Mouse (Mus musculus) lung, adult 18-20 months (tissue): Measurements from ENCODE around the gene Acot3.
"Not testable (repeated sequence)": the region's sequence is repeated elsewhere in the genome, so short reads cannot be mapped to it uniquely, and the experiment has no call there.

Source experiments
- DNase-seq, 2 experiments: peaks; one replicate each; pipeline ENCODE4 v3.0.0; 2022; ENCODE audit warnings: mixed read lengths in 2 of 2

Gene Acot3

GRCm38 (mm10) chr12:84051937-84052474 is at the start of gene Acot3:
Gene Acot3 (plus strand): TSS chr12:84052144.
- no peak for DNase-seq

GRCm38 (mm10) chr12:84003866-84004265 is 48.1 kb upstream of the Acot3 start:
- no peak for DNase-seq

- peak; percentile 63 to 68 for DNase-seq
Observed at GRCm38 (mm10) chr12:84008251-84008650, 43.7 kb upstream of the Acot3 start.

- DNase-seq: no peak
Observed at GRCm38 (mm10) chr12:84008729-84009128, 43.2 kb upstream of the Acot3 start.

DNA sequence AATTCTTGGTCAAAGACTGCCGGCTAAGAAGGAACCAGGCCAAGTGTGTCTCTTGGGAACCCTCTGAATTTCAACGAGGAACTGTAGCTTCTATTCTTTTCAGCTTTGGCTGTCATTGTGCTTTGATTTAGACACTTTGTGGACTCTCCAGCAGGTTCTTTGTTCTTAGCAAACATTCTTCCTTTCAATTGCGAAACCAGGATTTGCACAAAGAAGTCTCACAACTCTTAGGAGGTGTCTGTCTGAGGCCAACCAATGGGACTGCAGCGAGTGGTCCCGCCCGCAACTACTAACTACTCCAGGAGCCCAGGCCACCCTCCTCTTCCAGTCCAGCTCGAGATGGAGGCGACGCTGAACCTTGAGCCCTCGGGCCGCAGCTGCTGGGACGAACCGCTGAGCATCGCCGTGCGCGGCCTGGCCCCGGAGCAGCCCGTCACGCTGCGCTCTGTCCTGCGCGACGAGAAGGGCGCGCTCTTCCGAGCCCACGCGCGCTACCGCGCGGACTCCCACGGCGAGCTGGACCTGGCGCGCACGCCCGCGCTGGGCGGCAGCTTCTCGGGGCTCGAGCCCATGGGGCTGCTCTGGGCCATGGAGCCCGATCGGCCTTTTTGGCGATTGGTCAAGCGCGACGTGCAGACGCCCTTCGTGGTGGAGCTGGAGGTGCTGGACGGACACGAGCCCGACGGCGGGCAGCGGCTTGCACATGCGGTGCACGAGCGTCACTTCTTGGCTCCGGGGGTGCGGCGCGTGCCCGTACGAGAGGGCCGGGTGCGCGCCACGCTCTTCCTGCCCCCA is 42.6 kb upstream of the Acot3 start, which contains the start of gene Acot1:
Acot1 (plus strand) TSS at position 320 of the 795 bp plus-strand sequence.
- peak; percentile 86 to 90 for DNase-seq

GRCm38 (mm10) chr12:84010201-84010600 is 41.7 kb upstream of the Acot3 start:
- no peak for DNase-seq

DNA sequence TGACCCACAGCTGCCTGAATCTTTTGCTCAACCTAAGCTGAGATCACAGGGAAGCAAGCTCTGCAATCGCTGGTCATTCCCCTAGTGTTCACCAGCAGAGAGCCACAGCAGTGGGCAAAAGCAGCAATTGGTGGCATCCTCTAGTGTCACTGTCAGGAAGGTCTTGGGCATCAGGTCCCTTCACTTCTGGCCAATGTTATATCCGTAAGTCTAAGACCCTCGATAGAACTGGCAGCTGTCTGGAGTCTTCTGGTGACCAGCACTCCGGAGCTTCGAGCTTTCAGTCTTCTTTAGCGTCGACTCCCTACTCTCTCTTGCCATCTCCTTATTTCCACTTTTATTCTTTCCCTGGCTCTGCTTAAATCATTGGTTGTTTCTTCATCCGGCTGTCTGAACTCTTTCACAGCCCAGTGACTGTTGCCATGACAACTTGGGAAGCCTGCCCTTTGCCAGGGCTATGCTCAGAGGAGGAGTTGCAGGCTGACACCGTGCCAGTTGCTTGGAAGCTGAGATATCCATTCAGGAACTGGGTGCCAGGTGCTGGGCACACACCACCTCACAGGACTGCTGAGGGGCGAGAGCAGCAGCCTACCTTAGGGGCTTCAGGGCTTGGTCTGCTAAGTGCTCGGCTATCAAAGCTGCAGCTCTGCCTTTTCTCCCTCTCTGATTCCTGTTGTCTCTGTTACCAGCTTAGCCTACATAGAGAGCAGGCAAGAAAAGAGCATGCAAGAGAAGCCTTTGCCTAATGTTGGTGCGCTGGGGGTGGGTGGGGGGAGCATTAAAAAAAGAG is 40.5 kb upstream of the Acot3 start:
- DNase-seq: peak; percentile 83 to 88

DNA sequence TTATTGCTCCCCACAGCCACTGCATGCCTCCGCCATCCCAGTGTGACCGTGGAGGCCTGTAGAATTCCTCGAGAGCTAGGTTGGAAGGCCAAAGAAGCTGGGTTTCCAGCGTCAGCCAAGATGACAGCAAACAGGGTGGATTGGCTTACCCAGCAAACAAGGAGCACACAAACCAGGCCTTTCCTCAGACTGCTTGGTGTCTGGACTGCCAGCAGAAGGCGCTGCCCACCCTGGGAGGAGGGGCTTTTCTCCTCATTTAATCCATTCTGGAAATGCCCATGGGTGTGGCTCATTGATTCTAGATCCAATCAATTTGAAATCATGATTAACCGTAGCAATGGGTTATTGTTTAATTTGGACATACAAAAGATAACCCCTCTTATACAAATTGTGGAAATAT is 38.8 kb upstream of the Acot3 start:
- no peak for DNase-seq

DNA sequence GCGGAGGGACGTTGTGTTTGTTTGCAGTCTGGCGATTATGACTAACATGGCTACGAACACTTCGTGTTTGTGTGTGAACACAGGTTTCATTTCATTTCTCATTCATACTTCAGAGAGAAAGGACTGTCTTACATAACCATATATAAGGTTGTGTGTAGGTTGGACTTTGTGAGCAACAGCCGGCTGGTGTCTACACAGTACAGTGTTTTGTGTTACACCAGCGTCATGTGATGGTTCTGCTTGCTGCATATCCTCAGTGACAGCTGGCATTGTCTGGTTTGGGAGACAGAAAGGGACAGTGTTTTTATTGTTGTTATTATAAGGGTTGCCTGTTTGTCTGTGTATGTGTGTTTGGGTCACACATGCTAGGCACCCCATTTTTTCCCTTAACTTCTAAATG is 38.2 kb upstream of the Acot3 start:
- DNase-seq: no peak

- DNase-seq: peak; percentile 87 to 92
Observed at GRCm38 (mm10) chr12:84020528-84020927, 31.4 kb upstream of the Acot3 start.

GRCm38 (mm10) chr12:84022266-84022665 is 29.7 kb upstream of the Acot3 start:
- DNase-seq: not testable (repeated sequence)

GRCm38 (mm10) chr12:84023052-84023745 is 28.7 kb upstream of the Acot3 start:
- DNase-seq: no peak

GRCm38 (mm10) chr12:84025888-84026287 is 26.1 kb upstream of the Acot3 start:
- DNase-seq: no peak

DNA sequence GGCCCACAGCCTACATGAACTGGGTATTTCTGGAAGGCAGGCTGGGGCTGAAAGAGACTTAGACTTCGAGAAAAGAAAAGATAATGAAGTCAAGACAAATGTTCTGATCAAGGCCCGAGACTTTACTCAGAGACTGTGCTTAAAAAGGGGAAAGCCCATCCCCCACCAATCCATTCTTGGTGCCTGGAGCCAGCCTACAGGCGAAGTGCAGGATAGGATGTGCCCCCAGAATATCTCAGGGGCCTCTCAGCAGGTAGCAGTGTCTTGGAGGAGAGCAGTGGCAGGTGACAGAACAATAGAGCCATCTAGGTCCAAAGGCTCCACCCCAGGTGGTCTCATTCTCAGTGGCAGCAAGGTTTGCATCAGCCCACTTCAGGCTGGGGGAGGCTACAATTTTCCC is 23.6 kb upstream of the Acot3 start:
- DNase-seq: not testable (repeated sequence)

DNA sequence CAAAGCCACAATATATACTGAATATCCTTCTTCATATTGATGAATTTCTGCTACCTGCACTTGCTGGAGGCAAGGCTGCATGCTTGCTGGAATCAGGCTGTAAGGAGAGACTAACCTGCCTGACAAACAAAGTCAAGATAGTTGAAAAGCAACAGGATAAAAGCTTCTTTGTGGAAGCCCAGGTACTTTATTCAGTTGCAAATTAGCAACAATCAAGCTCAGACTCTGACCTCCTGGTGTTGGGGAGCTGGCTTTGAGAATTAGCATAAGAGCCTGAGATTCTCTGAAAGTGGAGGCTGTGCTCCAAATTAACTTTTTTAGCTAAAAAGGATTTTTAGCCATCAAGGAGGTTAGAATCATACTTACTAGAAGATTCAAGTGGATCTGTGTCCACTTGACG is 22.9 kb upstream of the Acot3 start:
- DNase-seq: not testable (repeated sequence)

GRCm38 (mm10) chr12:84030659-84031332 is 21.1 kb upstream of the Acot3 start:
- peak; percentile 73 to 83 for DNase-seq

GRCm38 (mm10) chr12:84032854-84033253 is 19.1 kb upstream of the Acot3 start:
- no peak for DNase-seq

GRCm38 (mm10) chr12:84033302-84033701 is 18.6 kb upstream of the Acot3 start:
- not testable (repeated sequence) for DNase-seq

GRCm38 (mm10) chr12:84034108-84034507 is 17.8 kb upstream of the Acot3 start:
- no peak for DNase-seq

GRCm38 (mm10) chr12:84038241-84038640 is 13.7 kb upstream of the Acot3 start, which contains the start of gene Acot4:
Gene Acot4 (plus strand): TSS chr12:84038379.
- peak; percentile 37 to 42 for DNase-seq

GRCm38 (mm10) chr12:84038691-84039111 is 13.2 kb upstream of the Acot3 start, which contains the start of gene Gm49366:
Gene Gm49366 (plus strand): TSS chr12:84038935.
- peak; percentile 30 to 45 for DNase-seq

DNA sequence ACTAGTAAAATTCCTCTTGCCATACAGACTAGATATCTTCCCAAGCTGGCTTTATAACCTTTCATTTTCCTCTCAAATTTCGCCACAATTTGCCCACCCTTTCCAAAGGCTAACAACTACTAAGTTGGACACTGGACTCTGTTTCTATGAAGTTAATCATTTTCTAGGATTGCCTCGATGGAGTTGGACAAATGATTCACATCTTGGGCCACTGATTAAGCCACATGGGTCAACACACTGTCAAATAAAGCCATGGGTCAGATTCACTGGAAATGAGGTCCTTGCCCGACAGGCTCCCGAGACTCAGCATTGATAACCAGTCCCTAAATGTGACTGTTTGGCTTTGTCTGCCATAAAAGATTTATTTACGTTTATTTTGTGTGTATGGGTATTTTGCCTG is 9.7 kb upstream of the Acot3 start:
- DNase-seq: no peak
